Mouse (Mus musculus) stomach, postnatal 0 days (tissue): ENCODE measurements around the gene Hcrt. TPM values are rescaled to one million over a fixed set of nuclear protein-coding genes. Genes with fewer than 3 reads are reported as not detected.

Source experiments
- ATAC-seq: fragments of 200-750 bp; cut with Nextera tagmentation; 2 replicates; pipeline ENCODE4 v1.8.0; 2017; ENCODE audit not compliant: low FRiP score, low TSS enrichment
- DNase-seq: peaks from one replicate; pipeline ENCODE4 v3.0.0-alpha.2; 2016; ENCODE audit warnings: low spot score
- H3K27ac ChIP-seq: fragments of 300-500 bp; sonication (generic); replicated peaks from 2 replicates; pipeline ENCODE4 v1.5.1; 2014; ENCODE audit warnings: mild to moderate bottlenecking, control low read depth
- H3K27me3 ChIP-seq: fragments of 300-500 bp; sonication (generic); 2 replicates; pipeline ENCODE4 v1.6.1; 2014; ENCODE audit warnings: low read length; ENCODE audit not compliant: control insufficient read depth, insufficient read depth
- H3K36me3 ChIP-seq: fragments of 300-500 bp; sonication (generic); 2 replicates; pipeline ENCODE4 v1.6.1; 2014; ENCODE audit warnings: low read length, mixed read lengths; ENCODE audit not compliant: control insufficient read depth, insufficient read depth
- H3K4me1 ChIP-seq: fragments of 300-500 bp; sonication (generic); replicated peaks from 2 replicates; pipeline ENCODE4 v1.6.1; 2014; ENCODE audit warnings: antibody characterized with exemption; ENCODE audit not compliant: control insufficient read depth, insufficient read depth
- H3K4me2 ChIP-seq: fragments of 300-500 bp; sonication (generic); replicated peaks from 2 replicates; pipeline ENCODE4 v1.6.1; 2014; ENCODE audit warnings: low read depth, mild to moderate bottlenecking, control low read depth, moderate library complexity
- H3K4me3 ChIP-seq: fragments of 300-500 bp; sonication (generic); 2 replicates; pipeline ENCODE4 v1.5.1; 2014; ENCODE audit warnings: low read depth, low read length, control low read depth
- H3K9ac ChIP-seq: fragments of 300-500 bp; sonication (generic); 2 replicates; pipeline ENCODE4 v1.6.1; 2014; ENCODE audit warnings: mild to moderate bottlenecking, low read length, control low read depth, mixed read lengths
- H3K9me3 ChIP-seq: fragments of 300-500 bp; sonication (generic); 2 replicates; pipeline ENCODE4 v1.6.1; 2016; ENCODE audit warnings: low read length; ENCODE audit not compliant: control insufficient read depth
- CTCF ChIP-seq: IDR thresholded peaks from 2 replicates; pipeline ENCODE4 v1.5.1; 2016; ENCODE audit warnings: antibody characterized with exemption, low read depth, mild to moderate bottlenecking, moderate library complexity
- EP300 ChIP-seq: optimal IDR thresholded peaks from 2 replicates; pipeline ENCODE3; 2016; ENCODE audit warnings: antibody characterized with exemption
- WGBS: fragments of 180-500 bp; shearing (Covaris S2); extraction: QIAGEN DNeasy Blood & Tissue Kit; methylation state at CpG from one replicate; pipeline ENCODE4 v1.1.7; 2014; 5-methylcytosine and 5-hydroxymethylcytosine counted together
- polyA plus RNA-seq: library from polyadenylated mRNA; unstranded; fragments of >200 nt; fragmentation: Nextera tagmentation; extraction: Ambion mirVana; gene quantifications from 2 replicates; pipeline ENCODE4 v1.2.1, GENCODE M21; 2015

Gene Hcrt
- polyA plus RNA-seq, 1 experiment from 2014 or later, result not detected

- peaks cover 4% of the 10 kb centered on the region; the same call in 1 of the 2 replicates for H3K36me3 ChIP-seq
- H3K27me3 ChIP-seq, result no peaks in the 10 kb centered on the region
- no peaks in the 10 kb centered on the region for H3K9me3 ChIP-seq
- H3K27ac ChIP-seq, result no peak overlapping the region
- no peak overlapping the region for H3K9ac ChIP-seq
- DNase-seq (no peak), ATAC-seq (no peak)
- WGBS, result 88% methylated on average over 4 of the region's 4 CpGs
- no peak overlapping the region for H3K4me2 ChIP-seq
- H3K4me3 ChIP-seq, result no peak overlapping the region
- no peaks in the 10 kb centered on the region for H3K4me1 ChIP-seq
- no peak for TF ChIP-seq CTCF
- TF ChIP-seq EP300, result no peak
Measured at GRCm38 (mm10) chr11:100729976-100730375, 32.8 kb downstream of the Hcrt start.

GRCm38 (mm10) chr11:100728601-100729000 is 34.1 kb downstream of the Hcrt start:
- no peak overlapping the region for H3K9ac ChIP-seq
- no peaks in the 10 kb centered on the region for H3K27me3 ChIP-seq
- H3K9me3 ChIP-seq, result no peaks in the 10 kb centered on the region
- ATAC-seq (no peak), DNase-seq (no peak)
- H3K27ac ChIP-seq, result no peak overlapping the region
- no peak for TF ChIP-seq CTCF
- no peak for TF ChIP-seq EP300
- WGBS, result 83% methylated on average over 6 of the region's 6 CpGs
- no peak overlapping the region for H3K4me2 ChIP-seq
- H3K4me3 ChIP-seq, result no peak overlapping the region
- no peaks in the 10 kb centered on the region for H3K4me1 ChIP-seq
- H3K36me3 ChIP-seq, result peaks cover 4% of the 10 kb centered on the region; the same call in 1 of the 2 replicates

GRCm38 (mm10) chr11:100727201-100727600 is 35.5 kb downstream of the Hcrt start:
- no peak for DNase-seq
- TF ChIP-seq EP300, result no peak
- no peak for TF ChIP-seq CTCF
- WGBS, result 91% methylated on average over 3 of the region's 3 CpGs

GRCm38 (mm10) chr11:100724919-100725512 is 37.7 kb downstream of the Hcrt start:
- Histone ChIP-seq H3K9me3 (no peaks in the 10 kb centered on the region), H3K27me3 (no peaks in the 10 kb centered on the region), H3K27ac (peak overlapping the region; percentile 73), H3K4me1 (peaks cover 14% of the 10 kb centered on the region; the same call in 1 of the 2 replicates), H3K9ac (no peak overlapping the region), H3K4me2 (no peak overlapping the region), H3K36me3 (peaks cover 4% of the 10 kb centered on the region; the same call in 1 of the 2 replicates), H3K4me3 (no peak overlapping the region)
- WGBS, result 25% methylated on average over 5 of the region's 5 CpGs
- TF ChIP-seq EP300, result no peak
- TF ChIP-seq CTCF, result no peak
- DNase-seq (no peak), ATAC-seq (peak; percentile 16)

More at GRCm38 (mm10) chr11:100727201-100727600, 35.5 kb downstream of the Hcrt start:
- Histone ChIP-seq H3K4me1 (0 out of 2 replicates have a peak, but pooled peaks cover 5% of the 10 kb centered on the region), H3K9me3 (no peaks in the 10 kb centered on the region), H3K36me3 (peaks cover 4% of the 10 kb centered on the region; the same call in 1 of the 2 replicates), H3K27ac (no peak overlapping the region), H3K4me3 (no peak overlapping the region), H3K4me2 (no peak overlapping the region), H3K27me3 (no peaks in the 10 kb centered on the region), H3K9ac (no peak overlapping the region)
- ATAC-seq, result no peak

GRCm38 (mm10) chr11:100722493-100723028 is 40.2 kb downstream of the Hcrt start:
- 32% methylated on average over 2 of the region's 2 CpGs for WGBS
- Histone ChIP-seq H3K36me3 (no peaks in the 10 kb centered on the region), H3K27ac (0 out of 2 replicates have a peak overlapping the region, but pooled peaks have one; percentile 40), H3K4me3 (no peak overlapping the region), H3K9ac (no peak overlapping the region), H3K9me3 (no peaks in the 10 kb centered on the region), H3K4me2 (no peak overlapping the region), H3K4me1 (peaks cover 18% of the 10 kb centered on the region; the same call in 1 of the 2 replicates), H3K27me3 (no peaks in the 10 kb centered on the region)
- no peak for ATAC-seq
- TF ChIP-seq EP300, result no peak
- 0 out of 2 replicates have a peak, but pooled peaks have one; percentile 2 for TF ChIP-seq CTCF
- no peak for DNase-seq

- Histone ChIP-seq H3K4me3 (no peak overlapping the region), H3K4me2 (no peak overlapping the region), H3K27me3 (no peaks in the 10 kb centered on the region), H3K27ac (0 out of 2 replicates have a peak overlapping the region, but pooled peaks have one; percentile 40), H3K36me3 (no peaks in the 10 kb centered on the region), H3K4me1 (peaks cover 18% of the 10 kb centered on the region; the same call in 1 of the 2 replicates), H3K9ac (no peak overlapping the region), H3K9me3 (no peaks in the 10 kb centered on the region)
- no peak for ATAC-seq
- 55% methylated on average over 8 of the region's 8 CpGs for WGBS
- no peak for DNase-seq
- TF ChIP-seq EP300 (no peak), CTCF (no peak)
Measured at GRCm38 (mm10) chr11:100721776-100722492, 40.8 kb downstream of the Hcrt start.
